Mouse (Mus musculus): ENCODE measurements at regions not wholly inside any gene's neighbourhood (a gene's known extent, or its start where the extent isn't known, plus 50 kb on each side); places are given as distances from the start of the nearest gene placed in this dataset.
A peak's percentile ranks its signal among the peaks of the same experiment; 100 is the strongest.

- DNase-seq = no peak
Observed at GRCm38 (mm10) chr7:83195896-83196537, 328.9 kb downstream of the Mex3b start.

- no peak for DNase-seq
Observed at GRCm38 (mm10) chr7:83197490-83197889, 330.4 kb downstream of the Mex3b start.

GRCm38 (mm10) chr7:83201126-83201686 is 334.1 kb downstream of the Mex3b start:
- no peak for DNase-seq

- peak; percentile 22 for DNase-seq
Observed at GRCm38 (mm10) chr7:83201768-83202493, 334.8 kb downstream of the Mex3b start.

- DNase-seq = no peak
Observed at GRCm38 (mm10) chr7:83203311-83204012, 336.3 kb downstream of the Mex3b start.

- DNase-seq = no peak
Observed at GRCm38 (mm10) chr7:83204013-83204365, 336.9 kb downstream of the Mex3b start.

GRCm38 (mm10) chr7:83204701-83205100 is 337.6 kb downstream of the Mex3b start:
- no peak for DNase-seq

- DNase-seq = no peak
Observed at GRCm38 (mm10) chr7:83206999-83207398, 339.9 kb downstream of the Mex3b start.

GRCm38 (mm10) chr7:83211611-83212010 is 344.5 kb downstream of the Mex3b start:
- DNase-seq = no peak

- no peak for DNase-seq
Observed at GRCm38 (mm10) chr7:83222029-83222722, 355.0 kb downstream of the Mex3b start.

- DNase-seq = no peak
Observed at GRCm38 (mm10) chr7:83227262-83228108, 357.2 kb upstream of the Tmc3 start.

GRCm38 (mm10) chr7:83230496-83231325 is 354.0 kb upstream of the Tmc3 start:
- DNase-seq = no peak

- no peak for DNase-seq
Observed at GRCm38 (mm10) chr7:83235659-83236058, 349.1 kb upstream of the Tmc3 start.

- DNase-seq = no peak
Observed at GRCm38 (mm10) chr7:83237336-83237735, 347.4 kb upstream of the Tmc3 start.

- DNase-seq = no peak
Observed at GRCm38 (mm10) chr7:83238091-83238490, 346.6 kb upstream of the Tmc3 start.

- DNase-seq = no peak
Observed at GRCm38 (mm10) chr7:83242233-83242632, 342.5 kb upstream of the Tmc3 start.

- no peak for DNase-seq
Observed at GRCm38 (mm10) chr7:83245867-83246266, 338.9 kb upstream of the Tmc3 start.

- no peak for DNase-seq
Observed at GRCm38 (mm10) chr7:83251995-83252563, 332.6 kb upstream of the Tmc3 start.

GRCm38 (mm10) chr7:83253001-83253400 is 331.7 kb upstream of the Tmc3 start:
- no peak for DNase-seq

GRCm38 (mm10) chr7:83253432-83253831 is 331.3 kb upstream of the Tmc3 start:
- DNase-seq = no peak

GRCm38 (mm10) chr7:83254411-83254810 is 330.3 kb upstream of the Tmc3 start:
- no peak for DNase-seq

Data from thymus, postnatal 4 days (tissue).